ENCODE assay signal across 8 mouse cellular contexts in genomic region chr1:180225500-180226220, GRCm38 (mm10). TPM values are rescaled to one million over a fixed set of nuclear protein-coding genes. Genes with fewer than 3 reads are reported as not detected.
A peak's percentile ranks its signal among the peaks of the same experiment; 100 is the strongest.
DNase-seq lines count a peak whose midpoint lies in the region; ATAC-seq and TF ChIP-seq lines count a peak whose summit lies in the region.

No protein-coding gene starts in this region.

- no peak for TF ChIP-seq POLR2A in cortical plate, adult 2 months (IDR thresholded peaks at IDR 0.05; ENCODE audit: extremely low read depth, insufficient read depth, low read length)
- TF ChIP-seq POLR2A in heart, adult 2 months (IDR thresholded peaks at IDR 0.05; ENCODE audit: insufficient read depth, low read depth, low read length) = no peak
- no peak for TF ChIP-seq POLR2A in kidney, adult 2 months (IDR thresholded peaks at IDR 0.05; ENCODE audit: low read depth, low read length)

- no peak for TF ChIP-seq CTCF in cortical plate, adult 2 months (IDR thresholded peaks at IDR 0.05; ENCODE audit: extremely low read depth, insufficient read depth, low read length)
- no peak for TF ChIP-seq CTCF in heart, adult 2 months (IDR thresholded peaks at IDR 0.05)
- no peak for TF ChIP-seq CTCF in kidney, adult 2 months (conservative IDR thresholded peaks at IDR 0.05; ENCODE audit: insufficient read depth, insufficient read length, low read depth, low read length)

- no peaks in the 10 kb centered on the region for H3K9me3 ChIP-seq in lung, embryonic 15.5 days
- H3K9me3 ChIP-seq in neural tube, embryonic 15.5 days (replicated peaks) = no peaks in the 10 kb centered on the region

- TF ChIP-seq EP300 in heart, adult 2 months (IDR thresholded peaks at IDR 0.05; ENCODE audit: insufficient read depth, low read depth, low read length) = no peak

- peak overlapping the region; percentile 64 for H3K4me2 ChIP-seq in lung, embryonic 15.5 days
- H3K4me2 ChIP-seq in neural tube, embryonic 15.5 days = peak overlapping the region; percentile 86

- intact Hi-C loops in heart, adult 2 months (cut with DNase I) = no loop called here

- no peaks in the 10 kb centered on the region for H3K27me3 ChIP-seq in heart, adult 2 months (ENCODE audit: control insufficient read depth, insufficient read depth, low read length)
- H3K27me3 ChIP-seq in kidney, adult 2 months (replicated peaks; ENCODE audit: control insufficient read depth, insufficient read depth, low read length) = no peaks in the 10 kb centered on the region
- no peaks in the 10 kb centered on the region for H3K27me3 ChIP-seq in lung, embryonic 15.5 days
- no peaks in the 10 kb centered on the region for H3K27me3 ChIP-seq in neural tube, embryonic 15.5 days (replicated peaks)

- no peak overlapping the region for H3K27ac ChIP-seq in cortical plate, adult 2 months (ENCODE audit: insufficient read depth, low read length)
- H3K27ac ChIP-seq in heart, adult 2 months = peak overlapping the region; percentile 51; the same call in 1 of the 2 replicates
- H3K27ac ChIP-seq in kidney, adult 2 months (ENCODE audit: insufficient read depth, low read depth, low read length) = peak overlapping the region; percentile 61; the same call in 1 of the 2 replicates
- H3K27ac ChIP-seq in lung, embryonic 15.5 days = peak overlapping the region; percentile 65; the same call in 1 of the 2 replicates
- H3K27ac ChIP-seq in neural tube, embryonic 15.5 days (replicated peaks) = peak overlapping the region; percentile 77

- no peaks in the 10 kb centered on the region for H3K36me3 ChIP-seq in heart, adult 2 months (ENCODE audit: control insufficient read depth, insufficient read depth, low read length)
- no peaks in the 10 kb centered on the region for H3K36me3 ChIP-seq in kidney, adult 2 months (ENCODE audit: control insufficient read depth, insufficient read depth, low read length)
- H3K36me3 ChIP-seq in lung, embryonic 15.5 days = no peaks in the 10 kb centered on the region
- no peaks in the 10 kb centered on the region for H3K36me3 ChIP-seq in neural tube, embryonic 15.5 days

- H3K79me2 ChIP-seq in heart, adult 2 months (replicated peaks; ENCODE audit: control insufficient read depth, insufficient read depth, low read length) = no peaks in the 10 kb centered on the region

- peak; percentile 39 for DNase-seq in right cerebral cortex, postnatal 4 days
- no peak for DNase-seq in right cerebral cortex, adult 2 months (ENCODE audit: low spot score in 2 of 2)
- DNase-seq in heart, adult 2 months = peak; percentile 56 to 69
- DNase-seq in kidney, adult 2 months = peak; percentile 83
- peak; percentile 90 for DNase-seq in thymus, postnatal 4 days

- H3K4me3 ChIP-seq in cortical plate, adult 2 months (ENCODE audit: insufficient read depth, low read length) = peak overlapping the region; percentile 24
- H3K4me3 ChIP-seq in heart, adult 2 months = peak overlapping the region; percentile 37
- H3K4me3 ChIP-seq in kidney, adult 2 months (ENCODE audit: insufficient read depth, low read depth, low read length) = peak overlapping the region; percentile 54
- peak overlapping the region; percentile 41 for H3K4me3 ChIP-seq in lung, embryonic 15.5 days
- H3K4me3 ChIP-seq in neural tube, embryonic 15.5 days (replicated peaks) = peak overlapping the region; percentile 47

- H3K4me1 ChIP-seq in cortical plate, adult 2 months (ENCODE audit: control insufficient read depth, insufficient read depth, low read length) = no peaks in the 10 kb centered on the region
- no peaks in the 10 kb centered on the region for H3K4me1 ChIP-seq in heart, adult 2 months (ENCODE audit: control insufficient read depth, insufficient read depth, low read length)
- H3K4me1 ChIP-seq in kidney, adult 2 months (ENCODE audit: control insufficient read depth, insufficient read depth, low read length) = no peaks in the 10 kb centered on the region; the same call in 1 of the 2 replicates
- H3K4me1 ChIP-seq in lung, embryonic 15.5 days = peaks cover 6% of the 10 kb centered on the region; the same call in 1 of the 2 replicates
- peaks cover 18% of the 10 kb centered on the region for H3K4me1 ChIP-seq in neural tube, embryonic 15.5 days

- 23% methylated on average over 21 of the region's 21 CpGs for WGBS in heart, adult 2 months
- 16% methylated on average over 21 of the region's 21 CpGs for WGBS in kidney, adult 2 months
- WGBS in lung, embryonic 15.5 days = 13% methylated on average over 21 of the region's 21 CpGs
- WGBS in neural tube, embryonic 15.5 days = 17% methylated on average over 21 of the region's 21 CpGs

- ATAC-seq in lung, embryonic 15.5 days (ENCODE audit: borderline replicate concordance, extremely low read depth, low FRiP score, low TSS enrichment) = peak; percentile 78; the same call in 1 of the 2 replicates
- ATAC-seq in neural tube, embryonic 15.5 days (ENCODE audit: low FRiP score) = peak; percentile 87

- peak overlapping the region; percentile 4; the same call in 1 of the 2 replicates for H3K9ac ChIP-seq in heart, adult 2 months (ENCODE audit: low read depth, low read length)
- 0 out of 2 replicates have a peak overlapping the region, but pooled peaks have one; percentile 13 for H3K9ac ChIP-seq in lung, embryonic 15.5 days
- peak overlapping the region; percentile 34 for H3K9ac ChIP-seq in neural tube, embryonic 15.5 days (replicated peaks)

RNA-seq across cellular contexts. Expression of gene Coq8a, which starts 26.3 kb away (rescaled TPM):
- 35.9 and 42.9 TPM in 2 replicates for polyA plus RNA-seq in cortical plate, adult 2 months (2012; rRNA removed)
- 100 to 1,000 TPM; 783 to 919 TPM for total RNA-seq in heart, adult 2 months (2021)
- 468 and 899 TPM in 2 replicates for polyA plus RNA-seq in heart, adult 2 months (2012; rRNA removed)
- 157 and 179 TPM in 2 replicates for polyA plus RNA-seq in kidney, adult 2 months (2012; rRNA removed)
- polyA plus RNA-seq in lung, embryonic 15.5 days (2015; fragmentation: Nextera tagmentation; extraction: Ambion mirVana) = 8.3 and 9.3 TPM in 2 replicates
- 3.4 and 5.8 TPM in 2 replicates for polyA plus RNA-seq in neural tube, embryonic 15.5 days (2015; fragmentation: Nextera tagmentation; extraction: Ambion mirVana)

RNA-seq across cellular contexts. Expression of gene Psen2, which starts 37.6 kb away (rescaled TPM):
- polyA plus RNA-seq in cortical plate, adult 2 months (2012; rRNA removed) = 27.5 and 28.3 TPM in 2 replicates
- total RNA-seq in heart, adult 2 months (2021) = 10 to 100 TPM; 11.6 to 13.1 TPM
- polyA plus RNA-seq in heart, adult 2 months (2012; rRNA removed) = 30.5 and 35.8 TPM in 2 replicates
- polyA plus RNA-seq in kidney, adult 2 months (2012; rRNA removed) = 41.3 and 44.6 TPM in 2 replicates
- 10.3 and 10.4 TPM in 2 replicates for polyA plus RNA-seq in lung, embryonic 15.5 days (2015; fragmentation: Nextera tagmentation; extraction: Ambion mirVana)
- polyA plus RNA-seq in neural tube, embryonic 15.5 days (2015; fragmentation: Nextera tagmentation; extraction: Ambion mirVana) = 16.8 and 19.8 TPM in 2 replicates

Comparison
In these comparisons a context has a peak if more than half of its experiments do, and no peak if none do; other contexts are left out.
1. DNase-seq: peak in right cerebral cortex, postnatal 4 days (single experiment), heart, adult 2 months (2 of 2), kidney, adult 2 months (single experiment) and thymus, postnatal 4 days (single experiment); none in right cerebral cortex, adult 2 months (0 of 2).
2. Peak in every context shown above with its lines, with median percentiles within 50 percentile points of each other: H3K4me3 ChIP-seq and H3K9ac ChIP-seq.